Mouse (Mus musculus) cortical plate, adult 2 months (tissue): ENCODE data around the gene Ift46. TPM values are rescaled to one million over a fixed set of nuclear protein-coding genes. Genes with fewer than 3 reads are reported as not detected.

Experiments used
- H3K27ac ChIP-seq: fragments of 200-500 bp; 2 replicates; pipeline ENCODE4 v1.5.1; 2012; ENCODE audit warnings: low read length, control low read depth, inconsistent platforms; ENCODE audit not compliant: insufficient read depth
- H3K4me1 ChIP-seq: fragments of 200-500 bp; 2 replicates; pipeline ENCODE4 v1.6.1; 2011; ENCODE audit warnings: low read length; ENCODE audit not compliant: control insufficient read depth, insufficient read depth
- H3K4me3 ChIP-seq: fragments of 200-500 bp; 2 replicates; pipeline ENCODE4 v1.5.1; 2011; ENCODE audit warnings: mild to moderate bottlenecking, low read length, control low read depth; ENCODE audit not compliant: insufficient read depth
- CTCF ChIP-seq: fragments of 200-500 bp; IDR thresholded peaks from 2 replicates; pipeline ENCODE4 v1.5.1; 2011; ENCODE audit warnings: mild to moderate bottlenecking, control low read depth, low read length; ENCODE audit not compliant: insufficient read depth; ENCODE audit errors: extremely low read depth
- POLR2A ChIP-seq: fragments of 200-500 bp; IDR thresholded peaks from 2 replicates; pipeline ENCODE4 v1.6.1; 2011; ENCODE audit warnings: mild to moderate bottlenecking, low read length, control low read depth; ENCODE audit not compliant: insufficient read depth; ENCODE audit errors: extremely low read depth
- polyA plus RNA-seq: library from polyadenylated mRNA; depleted of rRNA; stranded (reverse); fragments of >200 nt; gene quantifications from 2 replicates; pipeline ENCODE4 v1.2.3, GENCODE M21; 2012

Gene Ift46
- polyA plus RNA-seq, 1 experiment: 91.1 TPM

- peak overlapping the region; percentile 28; the same call in 1 of the 2 replicates for H3K27ac ChIP-seq
- H3K4me1 ChIP-seq: peaks cover 12% of the 10 kb centered on the region
- H3K4me3 ChIP-seq: no peak overlapping the region
- no peak for TF ChIP-seq POLR2A
- no peak for TF ChIP-seq CTCF
Measured at GRCm38 (mm10) chr9:44723521-44724041, 44.1 kb upstream of the Ift46 start.

GRCm38 (mm10) chr9:44724223-44724622 lies 43.5 kb upstream of the Ift46 start:
- TF ChIP-seq POLR2A (no peak), CTCF (no peak)
- Histone ChIP-seq H3K27ac (0 out of 2 replicates have a peak overlapping the region, but pooled peaks have one; percentile 28), H3K4me3 (no peak overlapping the region), H3K4me1 (peaks cover 12% of the 10 kb centered on the region)

- no peak for TF ChIP-seq CTCF
- no peak for TF ChIP-seq POLR2A
- no peak overlapping the region for H3K4me3 ChIP-seq
- no peak overlapping the region for H3K27ac ChIP-seq
- H3K4me1 ChIP-seq: peaks cover 12% of the 10 kb centered on the region
Measured at GRCm38 (mm10) chr9:44724665-44725064, 43.0 kb upstream of the Ift46 start.

GRCm38 (mm10) chr9:44726431-44727146 lies 41.1 kb upstream of the Ift46 start:
- no peak overlapping the region for H3K27ac ChIP-seq
- peaks cover 11% of the 10 kb centered on the region for H3K4me1 ChIP-seq
- no peak for TF ChIP-seq POLR2A
- no peak for TF ChIP-seq CTCF
- no peak overlapping the region for H3K4me3 ChIP-seq

- TF ChIP-seq CTCF: no peak
- TF ChIP-seq POLR2A: no peak
- H3K4me1 ChIP-seq: peaks cover 8% of the 10 kb centered on the region; the same call in 1 of the 2 replicates
- no peak overlapping the region for H3K27ac ChIP-seq
- no peak overlapping the region for H3K4me3 ChIP-seq
Measured at GRCm38 (mm10) chr9:44727441-44727840, 40.3 kb upstream of the Ift46 start.

- Histone ChIP-seq H3K4me3 (no peak overlapping the region), H3K27ac (peak overlapping the region; percentile 71; the same call in 1 of the 2 replicates), H3K4me1 (no peaks in the 10 kb centered on the region)
- TF ChIP-seq POLR2A (no peak), CTCF (no peak)
Measured at GRCm38 (mm10) chr9:44732130-44732549, 35.6 kb upstream of the Ift46 start.

- Histone ChIP-seq H3K27ac (peak overlapping the region; percentile 71), H3K4me1 (no peaks in the 10 kb centered on the region), H3K4me3 (peak overlapping the region; percentile 39)
- TF ChIP-seq POLR2A (no peak), CTCF (no peak)
Measured at GRCm38 (mm10) chr9:44732921-44733530, 34.7 kb upstream of the Ift46 start.

- Histone ChIP-seq H3K27ac (peak overlapping the region; percentile 87), H3K4me3 (peak overlapping the region; percentile 39)
Measured at GRCm38 (mm10) chr9:44733671-44734523, 33.8 kb upstream of the Ift46 start.

GRCm38 (mm10) chr9:44734524-44735494 lies 32.9 kb upstream of the Ift46 start, which contains the start of gene Phldb1:
Phldb1 (minus strand) TSS chr9:44735198.
- TF ChIP-seq POLR2A: peak; percentile 52; the same call in 1 of the 2 replicates
- no peak for TF ChIP-seq CTCF
- peak within 1 kb of the TSS; percentile 87 for H3K27ac ChIP-seq
- H3K4me1 ChIP-seq: no peaks in the 10 kb centered on the region
- H3K4me3 ChIP-seq: peak within 1 kb of the TSS; percentile 39

More at GRCm38 (mm10) chr9:44733671-44734523, 33.8 kb upstream of the Ift46 start:
- TF ChIP-seq POLR2A (no peak), CTCF (no peak)
- H3K4me1 ChIP-seq: no peaks in the 10 kb centered on the region
